Mouse (Mus musculus) embryo, embryonic 11 days (tissue): Measurements from ENCODE around the gene Mvd.

Experiments used
- DNase-seq: peaks from one replicate; pipeline ENCODE4 v3.0.0-alpha.2; 2015

Gene Mvd

DNA sequence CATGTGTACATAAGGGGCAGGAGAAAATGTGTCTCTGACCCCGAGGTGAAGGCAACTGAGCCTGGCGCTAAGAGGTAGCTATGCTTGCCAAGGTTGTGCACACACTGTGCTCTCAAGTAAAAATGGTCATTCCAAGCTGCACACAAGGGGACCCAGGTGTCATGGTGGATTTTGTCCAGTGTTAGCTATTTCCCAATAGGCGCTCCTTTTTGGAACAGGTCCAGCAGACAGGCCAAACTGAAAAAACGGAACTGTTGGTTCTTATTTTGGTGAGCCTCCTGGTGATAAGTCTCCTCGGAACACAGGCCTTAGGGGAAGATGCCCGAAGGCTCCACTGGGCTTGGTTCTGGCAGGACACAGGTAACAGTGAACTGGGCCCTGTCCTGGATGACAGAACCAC is 11.2 kb upstream of the Mvd start:
- DNase-seq = no peak

DNA sequence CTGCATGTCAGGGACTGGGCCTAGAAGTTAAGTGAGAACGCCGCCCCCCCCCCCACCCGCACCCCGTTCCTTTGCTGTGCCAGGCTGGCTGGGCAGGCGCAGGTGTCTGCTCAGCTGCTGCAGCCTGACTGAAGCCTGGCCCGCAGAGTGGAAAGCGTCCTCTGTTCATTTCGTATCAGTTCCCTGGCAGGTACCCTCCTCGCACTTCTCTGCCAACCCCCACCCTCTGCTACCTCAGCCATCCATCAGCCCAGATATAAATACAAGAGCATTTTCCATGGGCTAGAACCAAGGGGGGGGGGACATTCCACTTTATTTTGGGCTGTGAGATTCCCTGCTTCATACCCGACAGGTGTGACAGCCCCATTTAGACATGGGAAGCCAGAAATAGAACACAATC is 8.9 kb upstream of the Mvd start:
- DNase-seq = no peak

DNA sequence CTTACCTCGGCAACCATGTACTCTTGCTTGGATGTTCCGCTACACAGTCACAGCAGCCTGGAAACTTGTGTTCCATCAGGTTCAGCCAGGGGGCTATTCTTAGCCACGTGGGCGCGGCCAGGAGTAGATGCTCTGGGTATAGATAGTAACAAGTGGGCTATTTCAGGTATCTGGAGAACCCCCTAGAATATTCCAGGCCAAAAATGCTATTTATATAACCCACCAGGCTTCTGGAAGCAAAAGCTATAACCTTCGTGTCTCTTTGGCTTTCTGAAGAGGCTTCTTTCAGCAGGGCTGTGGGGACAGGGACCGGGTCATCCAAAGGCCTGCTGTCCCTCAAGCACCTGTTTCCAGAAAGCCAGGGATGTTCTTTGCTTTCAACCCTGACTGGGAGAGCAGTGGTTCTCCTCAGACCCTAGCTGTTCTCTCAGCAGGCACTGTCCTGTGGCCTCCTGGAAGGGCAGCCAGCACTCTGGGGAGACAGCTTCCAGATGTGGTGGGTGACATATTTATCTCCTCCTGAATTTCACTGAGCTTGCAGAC is 8.0 kb upstream of the Mvd start:
- no peak for DNase-seq

GRCm38 (mm10) chr8:122445203-122445602 is 2.0 kb upstream of the Mvd start:
- DNase-seq = peak; percentile 27

GRCm38 (mm10) chr8:122444058-122444748 is 981 bp upstream of the Mvd start:
- peak; percentile 69 for DNase-seq

DNA sequence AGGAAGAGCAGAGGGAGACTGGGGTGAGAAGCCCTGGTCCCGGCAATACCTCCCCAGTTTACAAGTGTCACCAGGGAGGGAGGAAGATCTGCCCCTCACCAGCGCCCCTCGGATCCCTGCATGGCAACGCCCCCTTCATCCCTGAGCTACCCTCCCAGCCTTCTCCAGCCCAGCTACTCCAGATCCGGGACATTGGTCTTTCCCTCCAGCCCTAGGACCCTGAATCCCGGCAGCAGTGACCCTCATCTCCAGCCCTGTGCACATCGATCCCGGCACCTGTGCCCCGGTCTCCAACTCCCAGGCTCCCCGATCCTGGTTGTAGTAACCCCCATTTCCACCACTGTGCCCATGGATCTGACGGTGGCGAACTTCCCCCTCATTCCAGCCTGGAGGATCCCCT is 441 bp downstream of the Mvd start:
- peak; percentile 53 for DNase-seq

DNA sequence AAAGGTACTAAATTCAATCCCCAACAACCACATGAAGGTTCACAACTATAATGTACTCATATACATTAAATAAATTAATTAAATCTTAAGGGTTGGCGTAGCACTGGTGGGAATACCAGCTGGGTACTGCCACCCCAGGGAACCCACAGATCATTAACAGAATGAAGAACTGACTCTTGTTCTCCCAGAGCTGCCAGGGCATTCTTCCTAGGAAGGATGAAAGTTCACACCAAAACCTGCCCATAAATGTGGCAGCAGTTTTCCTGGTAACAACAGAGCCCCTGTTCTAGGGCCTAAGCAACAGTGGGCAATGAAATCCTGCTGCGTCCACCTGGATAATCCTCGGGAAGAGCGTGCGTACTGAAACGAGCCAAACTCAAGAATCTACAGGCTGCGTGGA is 866 bp downstream of the Mvd start:
- no peak for DNase-seq

DNA sequence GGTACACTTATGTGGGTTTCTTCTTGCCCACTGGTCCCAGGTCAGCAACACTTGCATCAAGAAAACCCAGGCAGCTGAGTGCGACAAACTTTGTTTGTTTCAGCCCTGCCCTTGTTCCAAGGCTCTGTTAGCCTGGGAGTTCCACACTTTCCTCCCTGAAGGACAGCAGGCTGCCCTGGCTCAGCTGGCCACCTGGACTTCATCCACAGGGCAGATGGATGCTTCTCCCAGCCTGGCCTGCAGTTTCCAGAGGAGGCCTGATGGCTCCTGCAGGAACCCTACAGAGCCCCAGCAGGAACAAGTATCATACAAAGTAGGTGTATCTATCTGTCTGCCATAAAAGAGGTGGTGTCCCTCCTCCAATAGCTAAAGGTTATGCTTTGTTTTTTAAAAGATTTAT is 1.9 kb downstream of the Mvd start:
- DNase-seq = no peak

DNA sequence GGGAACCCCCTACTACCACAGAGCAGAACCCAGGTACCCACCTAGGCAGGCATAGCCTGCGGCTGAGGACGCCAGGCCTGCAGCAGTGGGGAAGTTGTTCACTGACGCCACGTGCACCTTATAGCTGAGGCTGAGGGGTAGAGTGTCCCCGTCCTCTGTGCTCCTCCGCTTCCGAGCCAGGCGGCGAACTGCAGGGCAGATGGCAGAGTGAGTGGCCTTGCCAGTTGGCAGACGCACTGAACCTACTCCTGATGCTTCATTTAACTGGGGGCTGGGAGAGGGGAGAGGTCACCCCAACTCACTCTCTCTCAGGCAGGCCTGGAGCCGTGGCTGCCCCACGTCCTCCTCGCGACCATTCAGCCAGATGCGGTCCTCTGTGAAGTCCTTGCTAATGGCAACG is 3.9 kb downstream of the Mvd start:
- no peak for DNase-seq

GRCm38 (mm10) chr8:122437708-122438331 is 5.4 kb downstream of the Mvd start:
- no peak for DNase-seq

DNA sequence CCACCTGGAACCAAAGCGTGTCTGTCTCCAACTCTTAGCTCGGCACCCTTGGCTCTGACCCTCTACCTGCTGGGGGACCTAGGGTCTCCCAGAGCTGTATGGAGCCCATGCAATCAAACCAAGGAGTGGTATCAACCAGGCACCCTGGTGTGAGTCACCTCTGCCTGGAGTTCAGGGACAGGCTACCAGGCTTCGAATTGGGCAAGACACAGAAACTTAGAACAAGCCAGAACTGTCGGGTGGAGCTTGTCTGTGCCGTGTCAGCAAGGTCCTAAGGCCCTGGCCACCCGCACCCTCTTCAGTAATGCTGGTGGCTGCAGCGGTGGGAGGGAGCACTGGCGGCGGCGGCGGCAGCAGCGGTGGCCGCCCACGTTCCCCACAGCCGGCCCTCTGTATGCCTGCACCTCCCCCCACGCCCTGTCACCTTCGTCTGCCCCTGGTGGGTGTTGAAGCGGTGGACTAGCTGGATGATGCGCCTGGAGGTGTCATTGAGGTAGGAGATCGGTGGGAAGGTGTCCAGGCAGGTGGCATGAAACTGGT is 6.6 kb downstream of the Mvd start:
- DNase-seq = no peak

DNA sequence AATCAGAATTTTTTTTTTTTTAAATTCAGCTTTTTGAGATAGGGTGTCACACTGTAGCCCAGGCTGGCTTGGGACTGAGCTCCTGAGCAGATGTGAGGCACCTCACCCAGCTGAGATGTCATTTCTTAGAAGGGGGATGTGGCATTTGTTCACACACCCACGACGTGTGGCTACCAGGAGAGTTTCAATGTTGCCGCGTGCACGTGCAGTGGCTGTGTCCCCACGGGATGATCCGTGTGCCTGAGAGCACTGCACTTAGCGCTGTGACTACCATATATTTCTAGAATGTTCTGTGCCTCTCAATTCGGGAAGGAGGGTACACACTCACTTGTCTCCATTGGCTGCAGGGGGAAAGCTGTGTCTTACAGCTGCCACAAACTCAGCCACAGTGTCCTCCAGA is 7.1 kb downstream of the Mvd start:
- DNase-seq = no peak

DNA sequence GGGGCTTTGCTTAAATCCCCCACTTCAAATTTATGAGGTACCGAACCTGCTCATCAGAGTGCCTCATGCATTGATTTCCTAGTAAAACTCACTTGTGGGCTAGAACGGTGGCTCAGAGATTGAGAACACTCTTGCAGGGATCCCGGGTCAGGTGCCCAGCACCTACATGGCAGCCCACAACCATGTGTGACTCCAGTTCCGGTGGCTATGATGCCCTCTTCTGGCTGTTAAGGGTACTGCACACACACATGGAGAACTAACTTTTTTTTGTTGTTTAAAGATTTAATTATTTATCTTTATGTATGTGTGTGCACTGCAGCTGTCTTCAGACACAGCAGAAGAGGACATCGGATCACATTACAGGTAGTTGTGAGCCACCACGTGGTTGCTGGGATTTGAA is 7.8 kb downstream of the Mvd start:
- no peak for DNase-seq

DNA sequence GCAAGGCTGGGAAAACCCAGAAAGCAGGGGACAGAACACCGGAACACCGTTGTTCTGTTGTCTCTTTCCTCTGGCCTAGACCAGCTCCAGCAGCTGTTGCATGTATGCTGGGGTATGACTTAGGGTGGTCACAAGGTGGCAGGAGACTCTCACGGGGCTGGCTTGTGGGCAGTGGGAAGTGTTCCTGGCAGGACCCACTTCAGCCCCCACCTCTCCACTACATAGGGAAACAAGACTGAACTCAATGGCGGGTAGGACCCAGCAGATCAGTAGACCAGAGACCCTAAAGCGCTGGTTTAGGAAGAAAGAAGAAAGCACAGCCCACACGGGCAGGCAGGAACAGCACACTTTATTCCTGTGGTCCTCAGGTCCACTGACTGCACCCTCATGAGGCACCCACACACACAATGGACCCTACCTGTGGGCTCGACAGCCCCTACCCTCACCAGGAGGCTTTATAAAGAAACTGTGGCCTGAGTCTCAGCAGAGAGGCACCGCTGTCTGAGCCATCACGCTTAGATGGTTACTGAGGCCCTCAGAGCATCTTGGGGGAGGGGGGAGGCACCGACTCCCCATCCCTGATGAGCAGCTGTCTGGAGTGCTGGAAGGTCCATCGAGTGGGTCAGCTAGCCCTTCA is 9.8 kb downstream of the Mvd start:
- DNase-seq = peak; percentile 14

GRCm38 (mm10) chr8:122432443-122433268 is 10.6 kb downstream of the Mvd start, which contains the start of gene Cyba:
TSS of gene Cyba (minus strand) at chr8:122432930.
- peak; percentile 79 for DNase-seq

DNA sequence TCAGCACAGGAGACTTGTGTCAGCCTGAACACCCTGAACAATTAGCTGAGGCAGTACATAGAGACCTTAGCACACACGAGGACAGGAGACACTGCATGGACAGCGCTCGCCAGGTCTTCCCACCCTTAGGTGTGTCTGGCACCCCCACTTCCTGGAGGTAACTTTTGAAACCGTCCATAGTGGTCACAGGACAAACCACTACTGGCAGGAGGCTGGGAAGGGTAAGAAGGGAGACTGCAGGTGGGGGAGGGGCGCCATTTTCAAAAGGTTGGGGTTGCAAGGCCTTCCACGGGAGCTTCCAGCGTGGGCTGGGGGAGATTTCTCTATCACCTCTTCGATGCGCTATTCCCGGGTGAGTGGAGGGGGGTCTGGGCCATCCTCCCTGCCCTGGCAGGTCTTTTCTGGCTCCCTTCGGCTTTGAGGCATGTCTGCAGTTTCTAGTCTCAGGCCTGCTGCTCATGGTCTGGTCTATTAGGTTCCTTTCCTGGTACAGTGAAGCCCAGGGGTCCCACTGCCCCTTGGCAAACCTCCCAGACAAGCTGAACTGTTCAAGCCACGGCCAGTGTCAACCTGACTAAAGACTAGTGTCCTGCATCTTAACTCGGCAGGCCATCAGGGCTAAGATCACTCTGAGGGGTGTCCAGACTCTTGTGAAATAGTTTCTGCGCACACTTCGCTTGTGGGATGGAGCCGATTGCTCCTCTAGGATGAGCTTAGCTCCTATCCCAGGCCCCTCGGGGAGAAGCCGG is 11.4 kb downstream of the Mvd start:
- peak; percentile 11 for DNase-seq

GRCm38 (mm10) chr8:122430646-122431045 is 12.6 kb downstream of the Mvd start:
- no peak for DNase-seq

GRCm38 (mm10) chr8:122430058-122430636 is 13.1 kb downstream of the Mvd start:
- DNase-seq = no peak

GRCm38 (mm10) chr8:122428163-122428562 is 15.1 kb downstream of the Mvd start:
- no peak for DNase-seq

DNA sequence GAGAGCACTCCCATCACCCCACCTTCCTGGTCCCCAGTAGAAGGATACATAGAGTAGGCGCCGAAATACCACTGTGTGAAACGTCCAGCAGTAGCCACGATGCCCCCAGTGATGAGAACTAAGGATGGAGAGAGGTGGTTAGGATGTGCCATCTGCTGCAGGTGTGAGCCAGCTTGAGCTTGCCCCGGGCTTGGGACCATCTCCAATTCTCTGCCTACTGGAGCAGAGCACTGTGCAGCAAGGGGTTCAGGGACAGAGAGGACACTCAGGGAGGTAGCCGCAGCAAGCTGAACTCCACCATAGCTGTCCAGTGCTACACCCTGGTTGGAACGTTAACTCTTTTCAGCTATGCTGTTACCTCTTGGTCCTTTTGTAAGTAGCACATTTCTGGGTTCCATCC is 15.6 kb downstream of the Mvd start:
- DNase-seq = no peak

GRCm38 (mm10) chr8:122426145-122426544 is 17.1 kb downstream of the Mvd start:
- DNase-seq = no peak

GRCm38 (mm10) chr8:122423659-122424058 is 19.6 kb downstream of the Mvd start:
- DNase-seq = no peak
